Mouse (Mus musculus) small intestine, adult 2 months (tissue): ENCODE measurements around the gene Rrbp1.

Experiments used
- CTCF ChIP-seq: fragments of 200-500 bp; IDR thresholded peaks from 2 replicates; pipeline ENCODE4 v1.5.1; 2012; ENCODE audit warnings: low read depth, mild to moderate bottlenecking, control low read depth, inconsistent platforms, low read length, moderate library complexity, mixed read lengths; ENCODE audit not compliant: insufficient replicate concordance, insufficient read length; ENCODE audit errors: extremely low read depth
- POLR2A ChIP-seq: fragments of 200-500 bp; IDR thresholded peaks from 2 replicates; pipeline ENCODE4 v1.6.1; 2012; ENCODE audit warnings: low read depth, mild to moderate bottlenecking, control low read depth, inconsistent platforms, low read length, moderate library complexity

DNA sequence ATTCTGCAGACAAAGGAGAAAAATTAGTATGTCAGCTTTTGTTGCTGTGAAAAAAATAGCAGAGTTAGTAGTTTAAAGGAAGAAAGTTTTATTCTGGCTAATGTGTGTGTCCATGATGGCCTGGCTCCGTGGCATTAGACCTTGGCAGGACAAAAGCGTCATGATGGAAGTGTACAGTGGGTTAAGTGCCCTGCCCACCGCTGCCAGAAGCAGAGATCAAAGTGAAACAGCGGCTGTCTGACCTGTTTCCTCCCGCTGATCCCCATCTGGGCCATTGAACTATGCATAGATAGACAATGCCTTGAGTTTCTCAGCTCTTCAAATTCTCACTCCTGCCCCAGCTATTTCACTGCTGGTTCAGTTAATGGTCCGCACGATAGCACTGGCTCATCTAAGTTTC lies 87.0 kb downstream of the Rrbp1 start:
- TF ChIP-seq CTCF (no peak), POLR2A (no peak)
